Mouse (Mus musculus) mesoderm, embryonic 11.5 days (tissue): ENCODE measurements around the gene Erbb2.

Source experiments
- DNase-seq: peaks from one replicate; pipeline ENCODE4 v3.0.0-alpha.2; 2012; ENCODE audit warnings: low read depth, low spot score

Erbb2 gene

DNA sequence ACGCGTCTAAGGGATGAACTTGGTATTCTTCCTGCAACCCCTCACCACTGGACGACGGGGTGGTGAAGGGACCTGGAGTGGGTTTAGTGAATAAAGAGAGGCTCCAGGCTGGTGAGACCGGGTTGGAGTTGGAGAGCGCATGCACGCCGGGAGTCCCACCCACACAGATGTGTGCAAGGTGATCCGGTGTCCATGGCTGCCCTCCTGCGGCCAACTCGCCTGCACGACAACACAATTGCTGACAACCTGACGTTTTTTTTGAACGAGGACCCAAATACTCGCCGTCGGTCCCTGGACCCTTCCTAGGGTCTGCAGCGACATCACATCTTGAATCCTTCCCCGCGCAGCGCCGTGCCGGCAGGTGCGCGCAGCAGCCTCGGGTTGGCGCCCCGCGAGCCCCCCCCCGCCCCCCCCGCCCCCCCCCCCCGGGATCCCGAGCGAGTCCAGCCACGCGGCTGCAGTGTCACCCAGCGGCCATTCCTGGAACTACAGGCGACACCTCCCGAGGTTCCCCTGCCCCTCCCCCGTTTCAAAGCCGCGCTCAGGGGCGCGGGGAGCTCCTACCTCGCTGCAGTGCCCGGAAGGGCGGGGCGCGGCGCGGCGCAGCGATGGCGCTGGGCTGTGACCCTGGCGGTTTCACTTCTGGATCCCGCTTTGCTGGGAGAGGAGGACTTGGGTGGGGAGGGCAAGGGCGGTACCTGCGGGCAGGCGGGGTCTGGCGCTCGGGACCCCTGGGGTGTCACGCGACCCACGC is 45.3 kb downstream of the Erbb2 start:
- DNase-seq: peak; percentile 90

DNA sequence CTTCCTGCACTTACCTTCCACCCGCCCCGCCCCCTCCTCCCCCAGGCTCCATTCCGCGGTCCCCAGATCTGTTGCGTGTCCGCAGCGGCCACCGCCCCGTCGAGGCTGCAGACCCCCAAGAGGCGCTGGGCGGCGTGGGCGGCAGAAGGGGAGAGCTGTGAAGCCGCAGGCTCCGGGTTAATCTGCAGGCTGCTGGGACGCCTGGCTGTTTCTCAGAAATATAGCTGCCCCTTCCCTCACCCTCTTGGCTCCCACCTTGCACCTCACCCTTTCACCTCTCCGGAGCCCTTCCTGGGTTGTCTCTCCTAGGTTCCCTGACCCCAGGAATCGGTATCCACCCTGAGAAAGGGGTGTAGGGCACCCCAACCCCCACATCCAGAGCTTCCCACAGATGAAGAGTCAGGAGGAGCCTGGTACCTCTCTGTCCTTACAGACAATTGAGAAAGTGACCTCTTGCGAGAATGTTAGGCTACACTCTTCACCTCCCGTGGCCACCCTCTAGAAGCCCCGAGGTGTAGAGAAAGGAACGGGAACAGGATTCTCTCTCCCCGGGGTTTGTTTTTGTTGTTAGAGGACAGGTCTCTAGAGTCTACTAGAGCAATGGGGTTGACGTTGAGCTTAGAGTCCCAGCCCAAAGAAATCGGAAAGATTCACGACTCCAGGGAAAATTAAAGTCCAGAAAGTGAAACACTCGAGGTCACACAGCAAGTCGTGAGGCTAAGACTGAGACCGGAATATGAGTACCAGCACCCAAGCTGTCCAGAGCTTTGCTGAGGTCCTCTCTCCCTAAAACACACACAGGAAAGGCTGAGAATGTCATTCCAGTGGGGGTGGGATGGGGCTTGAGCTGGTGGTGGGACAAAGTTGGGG is 46.1 kb downstream of the Erbb2 start:
- DNase-seq: peak; percentile 23

DNA sequence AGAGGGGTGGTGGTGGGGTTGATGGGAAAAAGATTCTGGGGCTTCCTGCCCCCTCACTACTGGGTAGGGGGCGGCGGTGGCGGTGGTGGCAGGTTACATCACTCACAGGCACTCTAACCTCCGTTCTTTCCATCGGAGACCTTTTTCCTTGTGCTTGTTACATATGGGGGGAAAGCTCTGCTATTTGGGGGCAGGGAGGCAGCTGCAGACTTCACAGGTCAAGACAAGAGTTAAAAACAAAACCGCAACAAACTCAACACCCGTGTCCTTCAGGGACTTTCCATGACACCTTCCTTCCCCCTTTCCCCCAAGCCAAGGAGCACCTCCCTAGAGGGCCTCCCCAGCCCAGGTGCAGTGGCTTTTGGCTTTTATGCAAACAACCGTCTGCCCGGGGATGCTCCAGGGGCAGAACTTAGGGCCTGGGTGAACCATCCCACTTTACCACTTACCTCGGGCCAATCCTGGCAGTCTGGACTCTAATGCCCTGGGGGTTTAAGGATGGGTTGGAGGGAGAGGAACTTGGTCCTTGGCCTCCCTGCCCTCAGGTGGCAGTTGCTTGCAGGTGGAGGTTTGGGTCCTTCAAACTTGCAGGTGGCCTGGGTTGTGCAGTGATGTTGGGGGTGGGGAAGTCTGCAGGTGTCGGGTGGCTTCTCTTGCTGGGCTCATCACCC is 46.9 kb downstream of the Erbb2 start:
- DNase-seq: no peak

DNA sequence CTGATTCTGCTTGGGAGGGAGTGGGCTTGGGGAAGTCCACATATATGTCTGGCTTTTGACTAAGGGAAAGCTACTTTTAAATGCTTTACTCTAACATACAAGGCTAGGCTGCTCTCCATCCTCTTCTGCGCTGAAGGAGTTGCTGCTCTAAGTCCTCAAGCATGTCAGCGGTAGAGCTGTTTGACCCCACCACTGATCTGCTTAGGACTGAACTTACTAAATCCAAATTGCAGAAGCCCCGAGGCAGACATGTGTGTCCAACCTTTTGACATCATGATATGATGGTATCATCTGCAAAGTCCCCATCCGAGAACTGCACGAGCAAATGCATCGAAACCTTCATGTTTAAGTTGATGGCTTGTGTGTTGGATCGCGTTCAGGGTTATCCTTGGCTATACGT is 47.6 kb downstream of the Erbb2 start:
- DNase-seq: no peak

DNA sequence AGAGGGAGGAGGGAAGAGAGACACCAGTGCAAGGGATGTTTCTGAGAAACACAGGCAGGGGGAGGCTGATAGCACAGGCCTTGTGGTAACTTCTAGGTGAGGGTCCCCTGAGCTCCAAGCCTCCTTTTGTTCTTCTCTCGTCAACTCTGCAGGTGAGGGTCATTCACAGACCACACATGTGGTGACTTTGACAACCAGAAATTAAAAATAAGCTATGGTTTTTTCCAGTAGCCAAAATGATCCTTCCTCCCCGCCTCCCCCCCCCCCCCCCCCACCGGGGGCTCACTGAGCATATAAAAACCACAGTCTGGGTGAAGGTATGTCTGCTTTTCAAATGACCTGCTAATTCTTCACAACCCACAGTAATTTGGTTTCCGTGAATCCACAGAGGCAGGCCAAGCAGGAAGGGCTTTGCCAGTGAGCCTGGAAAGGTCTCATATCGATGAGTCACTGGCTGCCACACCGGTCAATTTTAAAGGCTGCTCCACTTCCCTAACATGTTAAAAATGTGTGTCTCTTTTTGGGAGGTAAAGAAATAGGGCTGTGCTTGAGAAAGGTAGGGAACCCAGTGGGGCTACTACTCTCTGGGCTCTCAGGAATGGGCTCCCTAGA is 48.9 kb downstream of the Erbb2 start:
- DNase-seq: no peak

DNA sequence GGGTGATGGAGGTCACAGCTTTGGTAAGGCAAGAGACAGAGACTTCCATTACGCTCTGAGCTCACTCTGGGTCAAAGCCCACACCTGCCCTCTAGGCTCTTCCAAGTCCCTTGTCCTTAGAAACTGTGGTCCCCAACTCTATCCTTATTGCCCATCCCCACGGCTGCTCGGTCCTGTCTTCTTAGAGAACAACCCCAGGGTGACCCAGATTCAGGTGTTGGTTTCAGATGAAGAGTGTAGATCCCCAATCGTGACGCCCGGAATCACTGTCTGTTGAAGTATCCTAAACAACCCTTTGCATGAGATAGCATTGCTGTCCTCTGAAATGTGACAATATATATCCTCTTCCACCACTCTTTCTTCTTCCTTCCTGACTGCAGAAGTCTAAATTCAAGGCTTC is 50.0 kb downstream of the Erbb2 start:
- no peak for DNase-seq

DNA sequence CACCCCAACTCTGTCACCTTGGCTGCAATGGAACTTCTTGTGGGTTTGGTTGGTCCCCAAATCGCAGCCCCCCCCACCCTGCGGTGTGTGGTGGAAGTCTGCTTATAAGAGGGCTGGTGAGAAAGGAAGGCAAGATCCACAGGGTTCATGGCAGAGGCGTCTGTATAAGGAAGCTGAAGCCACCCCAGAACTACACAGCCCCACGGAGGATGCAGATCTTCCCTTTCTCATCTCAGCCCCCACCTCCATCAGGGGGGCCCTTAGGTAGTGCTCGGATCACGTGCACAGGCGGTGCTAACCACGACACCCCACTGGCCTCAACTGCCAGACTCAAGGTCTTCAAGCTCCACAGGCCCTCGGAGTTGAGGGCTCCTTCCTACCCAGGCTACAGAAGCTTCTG is 51.6 kb downstream of the Erbb2 start:
- DNase-seq: no peak

DNA sequence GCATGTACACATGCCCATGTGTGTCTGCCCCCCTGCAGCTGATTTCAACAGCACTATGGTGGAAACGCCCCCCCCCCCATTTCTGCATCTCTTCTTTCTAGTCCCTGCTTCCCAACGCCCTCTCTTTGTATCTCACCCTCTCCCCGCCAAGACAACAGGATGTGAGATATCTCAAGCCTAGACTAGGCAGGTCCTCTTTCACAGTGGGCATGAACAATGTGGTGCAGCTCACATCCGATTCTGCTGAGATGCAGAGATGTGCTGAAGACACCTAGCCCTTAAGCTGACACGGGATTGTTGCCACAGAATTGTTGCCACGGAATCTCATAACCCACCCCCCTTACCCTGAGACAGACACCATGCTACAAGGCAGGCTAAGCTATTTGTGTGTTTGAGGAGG is 52.2 kb downstream of the Erbb2 start:
- DNase-seq: no peak

DNA sequence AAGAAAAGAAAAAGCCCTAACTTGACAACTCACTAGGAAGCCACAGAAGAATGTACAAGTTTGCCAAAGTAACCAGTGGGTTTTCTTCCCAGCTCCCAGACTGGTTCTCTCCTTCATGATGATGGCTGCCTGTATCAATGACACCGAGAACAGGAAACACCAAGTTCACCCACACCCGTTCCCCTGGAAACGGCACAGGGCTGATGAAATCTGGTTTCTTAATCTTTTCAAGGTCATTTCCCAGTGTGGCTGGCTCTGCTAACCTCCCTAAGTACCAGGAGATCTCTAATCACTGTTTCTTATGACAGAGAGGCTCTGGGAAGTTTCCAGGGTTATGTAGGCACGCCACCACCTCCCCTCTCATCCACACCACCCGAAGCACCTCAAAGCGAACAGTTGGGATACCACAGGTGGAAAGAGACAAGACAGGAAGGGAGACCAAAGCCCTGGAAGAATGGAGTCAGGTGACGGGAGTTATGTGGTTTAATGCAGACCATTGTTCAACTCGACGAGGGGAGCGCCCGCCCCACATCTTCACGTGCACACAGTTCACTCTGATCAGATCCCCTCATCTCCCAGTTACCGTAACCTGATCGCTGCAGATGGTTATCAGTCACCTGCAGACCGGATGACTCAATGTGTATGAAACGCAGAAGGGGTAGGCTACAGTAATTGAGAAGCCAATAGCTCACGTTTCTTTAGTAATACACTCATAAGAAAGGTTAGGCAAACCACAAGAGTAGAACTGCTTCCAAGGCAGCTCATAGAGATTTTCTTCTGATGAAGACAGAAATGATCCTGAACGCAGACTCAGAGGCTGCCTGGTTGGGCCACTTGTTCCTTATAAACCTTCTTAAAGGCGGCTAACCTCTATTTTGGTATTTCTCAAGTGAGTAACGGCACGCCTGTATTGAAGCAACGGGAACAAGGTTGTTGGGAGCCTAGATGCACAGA is 57.8 kb downstream of the Erbb2 start:
- no peak for DNase-seq

DNA sequence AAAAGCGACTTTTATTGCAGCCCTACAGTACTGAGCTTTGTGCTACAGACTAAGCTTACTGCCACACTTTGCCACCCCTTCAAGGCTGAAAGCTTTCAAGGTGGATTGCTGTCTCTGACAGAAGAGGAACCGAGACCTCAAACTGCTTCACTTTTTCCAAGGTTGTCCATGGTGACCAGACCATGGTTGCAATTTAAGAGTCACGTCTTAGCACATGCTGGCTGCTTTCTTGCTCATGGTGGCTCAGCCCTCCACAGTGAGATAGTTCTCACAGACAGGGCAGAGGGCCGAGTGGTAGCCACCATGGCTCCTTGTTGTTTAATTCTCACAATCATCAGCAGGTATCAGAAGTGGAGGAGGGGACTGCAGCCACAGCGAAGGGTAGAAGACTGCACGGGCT is 58.5 kb downstream of the Erbb2 start:
- no peak for DNase-seq

DNA sequence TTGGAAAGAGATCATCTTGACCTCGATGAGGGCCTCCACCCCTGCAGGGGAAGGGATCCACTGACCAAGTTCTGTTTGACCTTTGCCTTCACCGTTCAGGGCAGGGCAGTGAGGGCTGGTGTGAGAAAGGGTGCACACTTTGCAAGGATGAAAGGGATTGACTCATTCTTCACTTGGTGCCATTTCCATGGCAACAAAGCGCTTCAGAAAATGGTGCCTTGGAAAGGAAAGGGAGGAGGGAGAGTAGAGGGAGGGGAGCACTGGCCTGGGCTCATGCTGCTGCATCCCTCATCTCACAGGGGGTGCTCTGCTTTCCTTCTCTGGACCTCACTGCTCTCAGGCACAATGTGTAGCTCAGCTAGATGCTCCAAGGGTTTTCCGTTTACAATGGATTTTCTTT is 60.4 kb downstream of the Erbb2 start:
- peak; percentile 19 for DNase-seq

DNA sequence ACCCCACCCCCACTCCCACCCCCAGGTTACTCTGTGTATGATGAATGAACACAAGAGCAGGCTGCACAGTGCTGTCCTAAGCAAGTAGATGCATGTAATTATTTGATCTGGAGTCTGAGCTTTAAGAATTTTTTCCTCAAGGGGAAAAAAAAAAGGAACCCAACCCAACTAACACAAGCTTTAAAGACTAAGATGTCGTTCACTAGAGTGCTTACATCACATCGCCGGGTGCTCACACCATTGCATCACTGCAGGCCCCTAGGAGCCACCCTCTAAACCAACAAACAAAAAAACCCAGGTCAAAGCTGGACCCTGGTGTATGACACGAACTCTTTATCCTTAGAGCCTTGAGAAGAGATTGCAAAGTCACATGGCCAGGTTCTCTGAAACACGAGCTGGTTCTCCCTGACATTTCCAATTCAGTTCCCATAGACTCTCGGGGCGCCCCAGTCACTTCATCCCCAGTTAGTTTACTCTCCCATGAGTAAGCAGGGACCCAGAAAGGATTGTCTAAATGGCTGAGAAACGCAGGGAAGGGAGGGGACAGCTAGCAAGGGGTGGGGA is 61.7 kb downstream of the Erbb2 start:
- no peak for DNase-seq

DNA sequence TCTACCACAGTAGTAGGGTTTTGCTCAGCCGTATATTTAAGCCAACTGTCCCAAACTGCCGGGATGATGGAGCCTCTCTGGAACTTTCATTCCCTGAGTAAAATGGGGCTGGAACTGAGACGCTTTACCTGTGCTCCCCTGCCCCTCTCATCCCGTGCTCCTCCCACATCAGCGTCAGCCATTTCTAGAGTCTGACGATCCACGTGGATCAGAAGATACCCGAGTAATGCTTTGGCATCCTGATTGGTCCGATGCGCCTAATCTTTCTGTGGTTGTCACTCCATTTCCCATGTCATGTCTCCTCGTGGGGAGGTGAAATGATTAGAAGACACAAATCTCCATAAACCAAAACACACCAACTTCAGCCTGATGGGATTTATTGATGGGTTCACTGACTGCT is 62.7 kb downstream of the Erbb2 start:
- no peak for DNase-seq

DNA sequence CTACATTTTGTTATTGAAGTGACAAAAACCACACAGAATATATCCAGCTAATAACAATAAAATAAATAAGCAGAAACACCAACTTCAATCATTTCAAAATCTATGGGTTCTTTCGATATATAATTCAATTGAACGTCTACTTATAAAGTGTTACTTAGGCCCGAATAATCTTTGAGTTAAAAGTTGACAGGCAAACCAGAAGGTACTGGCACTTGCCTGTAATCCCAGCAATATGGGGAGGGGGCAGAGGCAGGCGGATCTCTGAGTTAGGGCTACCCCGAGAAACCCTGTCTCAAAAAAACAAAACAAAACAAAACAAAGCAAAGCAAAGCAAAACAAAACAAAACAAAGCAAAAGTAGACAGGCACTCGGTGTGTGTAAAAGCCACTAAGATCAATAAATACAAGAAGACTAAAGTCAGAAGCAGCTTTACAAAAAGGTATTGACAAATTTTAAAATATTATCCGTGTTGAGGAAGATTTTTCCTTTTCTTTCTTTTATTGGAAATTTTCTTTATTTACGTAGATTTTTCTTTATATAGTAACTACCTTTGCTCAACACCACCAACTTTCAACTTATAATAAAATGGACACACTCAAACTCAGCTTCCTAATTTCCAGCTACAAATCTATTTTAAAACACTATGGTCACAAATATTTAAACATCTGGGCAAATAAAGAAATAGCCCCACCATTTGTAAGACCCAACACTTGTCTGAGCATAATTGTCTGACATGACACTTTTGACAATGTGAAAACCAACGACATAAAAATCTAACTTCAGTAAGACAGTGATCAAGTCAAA is 63.6 kb downstream of the Erbb2 start:
- DNase-seq: no peak

DNA sequence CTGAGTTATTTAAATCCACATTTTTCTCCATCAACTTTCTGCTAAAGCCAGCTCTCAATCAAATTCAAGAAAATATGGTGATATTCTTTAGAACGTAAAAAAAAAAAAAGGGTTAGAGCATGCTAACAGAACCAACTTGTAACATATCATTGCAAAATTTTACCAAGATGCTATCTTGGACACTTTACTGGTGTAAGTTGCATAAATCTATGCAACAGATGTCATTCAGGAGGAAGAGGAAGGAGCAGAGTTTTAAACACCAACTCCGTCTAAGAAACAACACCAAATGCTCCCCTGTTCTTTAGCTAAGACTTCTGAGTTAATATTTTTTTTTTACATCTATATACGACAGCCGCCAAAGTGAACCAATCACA is 64.2 kb downstream of the Erbb2 start:
- DNase-seq: no peak

DNA sequence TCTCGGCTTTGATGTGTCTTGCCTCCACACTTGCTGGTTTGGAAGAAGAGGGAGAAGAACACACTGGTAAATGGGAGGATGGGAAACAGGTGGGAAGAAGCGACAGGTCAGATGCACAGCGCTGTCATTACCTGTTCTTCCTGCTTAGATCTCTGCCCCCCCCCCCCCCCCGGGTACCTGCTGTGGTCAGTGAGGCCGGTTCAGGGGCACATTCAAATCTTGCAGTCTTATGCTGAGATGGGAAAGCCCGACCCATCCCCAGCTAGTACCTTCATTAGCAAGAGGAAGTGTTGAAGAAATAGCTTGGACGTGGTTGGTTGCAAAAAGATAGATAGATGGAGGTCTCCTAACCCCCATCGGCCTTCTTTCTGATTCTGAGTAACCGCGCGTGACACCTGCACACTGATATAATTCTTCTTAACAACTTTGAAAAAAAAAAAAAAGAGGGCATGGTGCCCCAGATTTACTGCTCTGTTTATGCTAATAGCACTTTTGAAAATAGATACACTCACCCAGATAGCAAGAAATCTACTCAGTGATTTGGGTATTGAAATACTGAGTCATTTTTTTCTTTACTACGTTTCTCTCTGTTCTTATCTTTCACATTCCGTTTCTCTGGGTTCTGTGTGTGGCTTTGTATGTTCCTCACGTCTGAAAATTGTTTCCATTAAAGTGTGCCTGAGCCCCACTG is 64.9 kb downstream of the Erbb2 start:
- no peak for DNase-seq

DNA sequence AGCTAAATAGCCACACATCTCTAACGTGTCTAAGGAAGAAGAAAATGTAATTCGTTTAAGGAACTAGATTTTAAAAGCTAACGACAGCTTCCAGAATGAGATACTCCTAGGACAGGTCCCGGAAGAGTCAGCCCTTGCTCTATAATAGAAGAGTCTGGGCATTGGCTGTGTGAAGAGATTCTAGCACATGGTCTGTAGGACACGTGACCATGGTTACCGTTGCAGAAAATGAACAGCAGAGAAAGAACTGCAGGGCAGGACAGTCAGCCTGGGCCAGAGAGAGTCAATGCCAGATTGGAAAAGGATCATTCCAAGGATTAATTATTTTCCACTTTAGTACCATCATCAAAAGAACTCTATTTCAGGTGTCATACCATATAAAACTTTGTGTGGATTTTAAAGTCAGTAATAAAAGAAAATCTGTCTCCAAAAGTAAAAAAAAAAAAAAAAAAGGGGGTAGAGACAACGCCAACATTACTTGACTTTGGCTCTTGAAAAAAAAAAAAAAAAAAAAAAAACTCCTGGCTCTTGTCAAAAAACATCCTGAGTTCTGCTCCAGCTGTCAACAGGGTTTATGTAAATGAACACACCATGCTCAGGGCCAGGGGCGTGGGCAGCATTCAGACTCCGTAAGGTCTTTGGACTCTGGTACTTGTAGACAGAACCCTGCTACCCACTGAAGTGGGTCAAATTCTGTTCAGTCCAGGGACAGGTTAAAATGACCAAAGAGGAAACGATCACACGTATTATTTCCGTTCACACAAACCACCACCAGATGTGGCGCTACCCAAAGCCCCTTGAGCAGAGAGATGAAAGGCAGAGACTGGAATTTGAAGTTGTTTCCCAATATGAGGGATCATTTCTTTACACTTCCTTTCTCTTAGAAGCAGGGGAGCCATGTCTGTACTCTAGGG is 67.0 kb downstream of the Erbb2 start:
- no peak for DNase-seq

DNA sequence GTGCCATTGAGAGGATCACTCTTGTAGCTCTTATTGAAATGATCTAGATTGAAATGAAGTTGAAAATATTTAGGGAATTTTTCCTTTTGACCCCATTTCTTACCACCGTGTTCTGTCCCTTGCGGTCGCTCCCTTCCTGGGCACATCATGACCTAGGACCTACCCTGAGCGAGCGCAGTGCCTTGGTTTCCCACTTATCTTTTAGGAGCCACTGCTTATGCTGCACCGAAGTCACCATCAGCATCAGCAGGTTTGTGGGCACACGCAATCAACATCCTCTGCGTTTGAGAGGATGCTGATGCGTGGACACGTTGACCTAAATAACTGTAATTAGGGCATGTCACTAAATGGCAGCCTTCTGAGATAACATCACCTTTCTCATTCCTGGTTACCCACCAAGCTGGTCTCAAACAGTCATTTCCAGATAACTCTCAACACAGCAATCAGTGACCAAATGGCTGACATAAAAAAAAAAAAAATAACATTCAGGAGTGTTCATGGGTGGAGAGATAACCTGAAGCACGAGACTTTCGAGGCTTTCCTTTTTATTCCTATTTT is 67.7 kb downstream of the Erbb2 start:
- DNase-seq: no peak
